Mouse (Mus musculus) intestine, postnatal 0 days (tissue): ENCODE measurements at regions not wholly inside any gene's neighbourhood (a gene's known extent, or its start where the extent isn't known, plus 50 kb on each side); places are given as distances from the start of the nearest gene placed in this dataset.
A peak's percentile ranks its signal among the peaks of the same experiment; 100 is the strongest.

Experiments used
- ATAC-seq: fragments of 200-750 bp; cut with Nextera tagmentation; 2 replicates; pipeline ENCODE4 v1.8.0; 2017; ENCODE audit warnings: mild to moderate bottlenecking, moderate TSS enrichment, moderate library complexity
- H3K27ac ChIP-seq: fragments of 300-500 bp; sonication (generic); 2 replicates; pipeline ENCODE4 v1.5.1; 2014; ENCODE audit warnings: mild to moderate bottlenecking, low read depth, low read length, moderate library complexity
- H3K27me3 ChIP-seq: fragments of 300-500 bp; sonication (generic); replicated peaks from 2 replicates; pipeline ENCODE4 v1.6.1; 2014; ENCODE audit warnings: low read length, mixed read lengths; ENCODE audit not compliant: control insufficient read depth, insufficient read depth
- H3K36me3 ChIP-seq: fragments of 300-500 bp; sonication (generic); 2 replicates; pipeline ENCODE4 v1.6.1; 2014; ENCODE audit warnings: mild to moderate bottlenecking, moderate library complexity; ENCODE audit not compliant: control insufficient read depth, insufficient read depth
- H3K4me1 ChIP-seq: fragments of 300-500 bp; sonication (generic); replicated peaks from 2 replicates; pipeline ENCODE4 v1.6.1; 2014; ENCODE audit warnings: antibody characterized with exemption, low read length, mixed read lengths; ENCODE audit not compliant: control insufficient read depth, insufficient read depth
- H3K4me2 ChIP-seq: fragments of 300-500 bp; sonication (generic); replicated peaks from 2 replicates; pipeline ENCODE4 v1.6.1; 2014; ENCODE audit warnings: low read depth, mild to moderate bottlenecking, moderate library complexity
- H3K4me3 ChIP-seq: fragments of 300-500 bp; sonication (generic); 2 replicates; pipeline ENCODE4 v1.5.1; 2014; ENCODE audit warnings: low read depth, low read length
- H3K9ac ChIP-seq: fragments of 300-500 bp; sonication (generic); 2 replicates; pipeline ENCODE4 v1.6.1; 2014; ENCODE audit warnings: mild to moderate bottlenecking, low read depth, low read length
- H3K9me3 ChIP-seq: fragments of 300-500 bp; sonication (generic); 2 replicates; pipeline ENCODE4 v1.6.1; 2016; ENCODE audit warnings: mixed run types; ENCODE audit not compliant: control insufficient read depth
- CTCF ChIP-seq: sonication (generic); IDR thresholded peaks from 2 replicates; pipeline ENCODE4 v1.5.1; 2016; ENCODE audit warnings: low read depth, mild to moderate bottlenecking, control low read depth, antibody characterized with exemption, moderate library complexity
- WGBS: fragments of 180-500 bp; shearing (Covaris S2); extraction: QIAGEN DNeasy Blood & Tissue Kit; methylation state at CpG from one replicate; pipeline ENCODE4 v1.1.7; 2014; 5-methylcytosine and 5-hydroxymethylcytosine counted together

GRCm38 (mm10) chr12:110332616-110333154, 53.8 kb downstream of the Dio3 start:
- TF ChIP-seq CTCF = no peak

GRCm38 (mm10) chr12:110334609-110335008, 55.7 kb downstream of the Dio3 start:
- no peak overlapping the region for H3K9ac ChIP-seq
- H3K4me2 ChIP-seq = no peak overlapping the region
- no peaks in the 10 kb centered on the region for H3K36me3 ChIP-seq
- H3K27me3 ChIP-seq = no peaks in the 10 kb centered on the region
- no peak overlapping the region for H3K4me3 ChIP-seq
- no peak for ATAC-seq
- H3K9me3 ChIP-seq = no peaks in the 10 kb centered on the region
- 68% methylated on average over 2 of the region's 2 CpGs for whole genome bisulfite sequencing
- no peak overlapping the region for H3K27ac ChIP-seq
- peak; percentile 35 for TF ChIP-seq CTCF
- no peaks in the 10 kb centered on the region for H3K4me1 ChIP-seq

More at GRCm38 (mm10) chr12:110332616-110333154, 53.8 kb downstream of the Dio3 start:
- no peaks in the 10 kb centered on the region for H3K36me3 ChIP-seq
- no peaks in the 10 kb centered on the region for H3K27me3 ChIP-seq
- no peak overlapping the region for H3K4me3 ChIP-seq
- no peaks in the 10 kb centered on the region for H3K9me3 ChIP-seq
- no peak for ATAC-seq
- H3K27ac ChIP-seq = no peak overlapping the region
- no peaks in the 10 kb centered on the region for H3K4me1 ChIP-seq
- no peak overlapping the region for H3K9ac ChIP-seq
- H3K4me2 ChIP-seq = no peak overlapping the region
- WGBS = 89% methylated on average over 12 of the region's 12 CpGs

- no peak overlapping the region for H3K9ac ChIP-seq
- ATAC-seq = peak; percentile 70
- TF ChIP-seq CTCF = no peak
- H3K9me3 ChIP-seq = no peaks in the 10 kb centered on the region
- WGBS = 41% methylated on average over 4 of the region's 4 CpGs
- no peaks in the 10 kb centered on the region for H3K4me1 ChIP-seq
- H3K27me3 ChIP-seq = no peaks in the 10 kb centered on the region
- H3K4me3 ChIP-seq = no peak overlapping the region
- H3K27ac ChIP-seq = no peak overlapping the region
- H3K36me3 ChIP-seq = no peaks in the 10 kb centered on the region
- no peak overlapping the region for H3K4me2 ChIP-seq
These were observed 65.5 kb downstream of the Dio3 start for GRCm38 (mm10) chr12:110344280-110344827.

- no peak overlapping the region for H3K9ac ChIP-seq
- H3K9me3 ChIP-seq = no peaks in the 10 kb centered on the region
- H3K27ac ChIP-seq = no peak overlapping the region
- 72% methylated on average over 1 of the region's 1 CpGs for WGBS
- TF ChIP-seq CTCF = no peak
- H3K4me3 ChIP-seq = no peak overlapping the region
- H3K27me3 ChIP-seq = no peaks in the 10 kb centered on the region
- H3K36me3 ChIP-seq = no peaks in the 10 kb centered on the region
- H3K4me2 ChIP-seq = no peak overlapping the region
- no peak for ATAC-seq
- H3K4me1 ChIP-seq = no peaks in the 10 kb centered on the region
These were observed 70.8 kb downstream of the Dio3 start for GRCm38 (mm10) chr12:110349621-110350020.

- H3K4me2 ChIP-seq = no peak overlapping the region
- no peaks in the 10 kb centered on the region for H3K27me3 ChIP-seq
- H3K36me3 ChIP-seq = no peaks in the 10 kb centered on the region
- H3K4me3 ChIP-seq = no peak overlapping the region
- no peak overlapping the region for H3K9ac ChIP-seq
- H3K9me3 ChIP-seq = no peaks in the 10 kb centered on the region
- ATAC-seq = no peak
- WGBS = 71% methylated on average over 6 of the region's 6 CpGs
- no peak for TF ChIP-seq CTCF
- H3K27ac ChIP-seq = no peak overlapping the region
- no peaks in the 10 kb centered on the region for H3K4me1 ChIP-seq
These were observed 77.0 kb downstream of the Dio3 start for GRCm38 (mm10) chr12:110355851-110356250.

GRCm38 (mm10) chr12:110367102-110367501, 79.8 kb upstream of the Ppp2r5c start:
- H3K4me3 ChIP-seq = no peak overlapping the region
- no peak overlapping the region for H3K4me2 ChIP-seq
- ATAC-seq = no peak
- H3K9ac ChIP-seq = no peak overlapping the region
- H3K9me3 ChIP-seq = no peaks in the 10 kb centered on the region
- peak; percentile 21; the same call in 1 of the 2 replicates for TF ChIP-seq CTCF
- no peaks in the 10 kb centered on the region for H3K36me3 ChIP-seq
- H3K27ac ChIP-seq = no peak overlapping the region
- H3K4me1 ChIP-seq = no peaks in the 10 kb centered on the region
- WGBS = 90% methylated on average over 6 of the region's 6 CpGs
- no peaks in the 10 kb centered on the region for H3K27me3 ChIP-seq

GRCm38 (mm10) chr12:110367822-110368221, 79.1 kb upstream of the Ppp2r5c start:
- WGBS = 89% methylated on average over 4 of the region's 4 CpGs
- no peak overlapping the region for H3K27ac ChIP-seq
- H3K4me2 ChIP-seq = no peak overlapping the region
- H3K4me1 ChIP-seq = no peaks in the 10 kb centered on the region
- no peak for TF ChIP-seq CTCF
- no peaks in the 10 kb centered on the region for H3K9me3 ChIP-seq
- no peak overlapping the region for H3K9ac ChIP-seq
- H3K36me3 ChIP-seq = no peaks in the 10 kb centered on the region
- H3K27me3 ChIP-seq = no peaks in the 10 kb centered on the region
- no peak for ATAC-seq
- H3K4me3 ChIP-seq = no peak overlapping the region
